21 mouse cellular contexts compared by ENCODE assay signal in genomic region chr16:31499021-31499420, GRCm38 (mm10).
DNase-seq lines count a peak whose midpoint lies in the region; ATAC-seq lines count a peak whose summit lies in the region.
"Had no signal": no experiment of that assay in that cellular context is flagged by ENCODE, and none has a peak within 500 bp of the region (broad histone marks: within the 10 kb centered on the region; RNA-seq: fewer than 3 reads in every experiment).

No protein-coding gene starts in this region.

- peak overlapping the region; percentile 74; the same call in 1 of the 2 replicates for H3K27ac ChIP-seq in midbrain, embryonic 16.5 days (ENCODE audit: low read length)
- no peak overlapping the region for H3K27ac ChIP-seq in midbrain, embryonic 11.5 days (ENCODE audit: low read depth, low read length)
- peak overlapping the region; percentile 96 for H3K27ac ChIP-seq in forebrain, embryonic 14.5 days (ENCODE audit: low read depth, low read length)
- peak overlapping the region; percentile 24; the same call in 1 of the 2 replicates for H3K27ac ChIP-seq in limb, embryonic 13.5 days
- no peak overlapping the region for H3K27ac ChIP-seq in kidney, embryonic 15.5 days
- H3K27ac ChIP-seq: heart, embryonic 15.5 days; macrophage had no signal

- 93% methylated on average over 6 of the region's 6 CpGs for WGBS in midbrain, embryonic 16.5 days
- 97% methylated on average over 6 of the region's 6 CpGs for WGBS in midbrain, embryonic 11.5 days
- 92% methylated on average over 6 of the region's 6 CpGs for WGBS in forebrain, embryonic 14.5 days
- 94% methylated on average over 6 of the region's 6 CpGs for WGBS in limb, embryonic 13.5 days
- WGBS in kidney, embryonic 15.5 days: 90% methylated on average over 6 of the region's 6 CpGs

- H3K27me3 ChIP-seq in midbrain, embryonic 16.5 days (ENCODE audit: control insufficient read depth, insufficient read depth, low read depth, low read length): no peaks in the 10 kb centered on the region
- 0 out of 2 replicates have a peak, but pooled peaks cover 3% of the 10 kb centered on the region for H3K27me3 ChIP-seq in midbrain, embryonic 11.5 days (ENCODE audit: control insufficient read depth, insufficient read depth, low read length)
- H3K27me3 ChIP-seq in forebrain, embryonic 14.5 days (replicated peaks; ENCODE audit: control insufficient read depth, insufficient read depth, low read length): no peaks in the 10 kb centered on the region
- no peaks in the 10 kb centered on the region for H3K27me3 ChIP-seq in limb, embryonic 13.5 days
- no peaks in the 10 kb centered on the region for H3K27me3 ChIP-seq in kidney, embryonic 15.5 days
- H3K27me3 ChIP-seq: heart, embryonic 15.5 days; Patski had no signal

- ATAC-seq in cerebellum, adult (ENCODE audit: insufficient number of reproducible peaks, low FRiP score, low TSS enrichment): no peak
- no peak for ATAC-seq in midbrain, embryonic 16.5 days
- no peak for ATAC-seq in midbrain, embryonic 11.5 days (ENCODE audit: low FRiP score)
- no peak for ATAC-seq in forebrain, embryonic 14.5 days
- no peak for ATAC-seq in limb, embryonic 13.5 days (ENCODE audit: low FRiP score, low read depth)
- no peak for ATAC-seq in kidney, embryonic 15.5 days (replicated peaks; ENCODE audit: low FRiP score)
- ATAC-seq: activated CD4-positive, CD25-positive, alpha-beta regulatory T cell, adult 4 months; Patski had no signal

- H3K9me3 ChIP-seq in midbrain, embryonic 16.5 days (replicated peaks; ENCODE audit: control insufficient read depth, low read length, poor library complexity, severe bottlenecking): no peaks in the 10 kb centered on the region
- no peaks in the 10 kb centered on the region for H3K9me3 ChIP-seq in midbrain, embryonic 11.5 days (ENCODE audit: control insufficient read depth, low read length)
- H3K9me3 ChIP-seq in forebrain, embryonic 14.5 days (replicated peaks; ENCODE audit: control insufficient read depth, low read length): no peaks in the 10 kb centered on the region
- no peaks in the 10 kb centered on the region for H3K9me3 ChIP-seq in limb, embryonic 13.5 days
- H3K9me3 ChIP-seq in kidney, embryonic 15.5 days (replicated peaks): no peaks in the 10 kb centered on the region
- H3K9me3 ChIP-seq: heart, embryonic 15.5 days; midbrain, embryonic 12.5 days had no signal

- peaks cover 18% of the 10 kb centered on the region for H3K4me1 ChIP-seq in midbrain, embryonic 16.5 days (ENCODE audit: control insufficient read depth, insufficient read depth, low read length)
- no peaks in the 10 kb centered on the region for H3K4me1 ChIP-seq in midbrain, embryonic 11.5 days (ENCODE audit: control insufficient read depth, insufficient read depth, low read length)
- peaks cover 28% of the 10 kb centered on the region for H3K4me1 ChIP-seq in forebrain, embryonic 14.5 days (ENCODE audit: control insufficient read depth, insufficient read depth, low read length)
- peaks cover 74% of the 10 kb centered on the region for H3K4me1 ChIP-seq in limb, embryonic 13.5 days
- peaks cover 28% of the 10 kb centered on the region for H3K4me1 ChIP-seq in kidney, embryonic 15.5 days

- peak; percentile 14 for DNase-seq in cerebellum, adult 9-11 months
- no peak for DNase-seq in midbrain, embryonic 11.5 days (ENCODE audit: low spot score, missing footprints)
- DNase-seq in forebrain, embryonic 14.5 days (ENCODE audit: low spot score): no peak
- no peak for DNase-seq in embryo, embryonic 11 days
- DNase-seq: cerebellum, adult 18-20 months; heart, adult 11 months; kidney, adult 18-20 months; kidney, postnatal 14 days; lung, embryonic 14.5 days; right cerebral cortex, postnatal 14 days; thymus, postnatal 25 days had no signal

- no peak overlapping the region for H3K9ac ChIP-seq in midbrain, embryonic 16.5 days (ENCODE audit: low read depth, low read length)
- no peak overlapping the region for H3K9ac ChIP-seq in midbrain, embryonic 11.5 days (ENCODE audit: low read length)
- no peak overlapping the region for H3K9ac ChIP-seq in forebrain, embryonic 14.5 days (ENCODE audit: low read length)
- no peak overlapping the region for H3K9ac ChIP-seq in limb, embryonic 13.5 days
- no peak overlapping the region for H3K9ac ChIP-seq in kidney, embryonic 15.5 days
- H3K9ac ChIP-seq: heart, embryonic 15.5 days; lung, embryonic 14.5 days; midbrain, embryonic 12.5 days had no signal

- H3K36me3 ChIP-seq in midbrain, embryonic 16.5 days (ENCODE audit: control insufficient read depth, insufficient read depth, low read length): no peaks in the 10 kb centered on the region
- no peaks in the 10 kb centered on the region for H3K36me3 ChIP-seq in midbrain, embryonic 11.5 days (ENCODE audit: control insufficient read depth, insufficient read depth, low read length)
- H3K36me3 ChIP-seq in forebrain, embryonic 14.5 days (ENCODE audit: control insufficient read depth, insufficient read depth, low read length): no peaks in the 10 kb centered on the region
- no peaks in the 10 kb centered on the region for H3K36me3 ChIP-seq in limb, embryonic 13.5 days
- no peaks in the 10 kb centered on the region for H3K36me3 ChIP-seq in kidney, embryonic 15.5 days
- H3K36me3 ChIP-seq: heart, embryonic 15.5 days; midbrain, embryonic 12.5 days had no signal

- no peak overlapping the region for H3K4me3 ChIP-seq in midbrain, embryonic 16.5 days (ENCODE audit: low read depth, low read length)
- no peak overlapping the region for H3K4me3 ChIP-seq in midbrain, embryonic 11.5 days (ENCODE audit: low read depth, low read length)
- H3K4me3 ChIP-seq in forebrain, embryonic 14.5 days (ENCODE audit: low read depth, low read length): no peak overlapping the region
- H3K4me3 ChIP-seq in limb, embryonic 13.5 days: no peak overlapping the region
- H3K4me3 ChIP-seq in kidney, embryonic 15.5 days (replicated peaks): no peak overlapping the region
- H3K4me3 ChIP-seq: heart, embryonic 15.5 days; midbrain, embryonic 12.5 days had no signal

- no peak overlapping the region for H3K4me2 ChIP-seq in midbrain, embryonic 16.5 days (ENCODE audit: low read length)
- H3K4me2 ChIP-seq in midbrain, embryonic 11.5 days: no peak overlapping the region
- H3K4me2 ChIP-seq in forebrain, embryonic 14.5 days (ENCODE audit: low read length): no peak overlapping the region
- no peak overlapping the region for H3K4me2 ChIP-seq in limb, embryonic 13.5 days (replicated peaks)
- H3K4me2 ChIP-seq in kidney, embryonic 15.5 days: no peak overlapping the region
- H3K4me2 ChIP-seq: heart, embryonic 15.5 days; liver, embryonic 11.5 days; lung, embryonic 14.5 days; midbrain, embryonic 12.5 days had no signal

Comparison
In these comparisons a context has a peak if more than half of its experiments do, and no peak if none do; other contexts are left out.
1. H3K27ac ChIP-seq: peak in midbrain, embryonic 16.5 days (single experiment), forebrain, embryonic 14.5 days (single experiment) and limb, embryonic 13.5 days (single experiment); none in midbrain, embryonic 11.5 days (single experiment) and kidney, embryonic 15.5 days (single experiment).